Mouse (Mus musculus): ENCODE data around the gene Mrpl4. TPM values are rescaled to one million over a fixed set of nuclear protein-coding genes. Genes with fewer than 3 reads are reported as not detected.
"Not testable (repeated sequence)": the region's sequence is repeated elsewhere in the genome, so short reads cannot be mapped to it uniquely, and the experiment has no call there.

Gene Mrpl4
- total RNA-seq, 2 experiments from 2014 or later: 57.9 to 58.8 TPM

- no peak for DNase-seq (ENCODE audit: low spot score)
Observed at GRCm38 (mm10) chr9:21036666-21037065, 34.1 kb downstream of the Mrpl4 start.

GRCm38 (mm10) chr9:21037481-21037891 is 34.9 kb downstream of the Mrpl4 start:
- no peak for DNase-seq (ENCODE audit: low spot score)

- DNase-seq (ENCODE audit: low spot score): no peak
Observed at GRCm38 (mm10) chr9:21039779-21040178, 37.2 kb downstream of the Mrpl4 start.

- DNase-seq (ENCODE audit: low spot score): no peak
Observed at GRCm38 (mm10) chr9:21041308-21041707, 38.8 kb downstream of the Mrpl4 start.

GRCm38 (mm10) chr9:21043563-21043962 is 41.0 kb downstream of the Mrpl4 start:
- DNase-seq (ENCODE audit: low spot score): no peak

- DNase-seq (ENCODE audit: low spot score): not testable (repeated sequence)
Observed at GRCm38 (mm10) chr9:21044785-21045184, 42.2 kb downstream of the Mrpl4 start.

- DNase-seq (ENCODE audit: low spot score): no peak
Observed at GRCm38 (mm10) chr9:21045235-21045634, 42.7 kb downstream of the Mrpl4 start.

GRCm38 (mm10) chr9:21051578-21051977 is 49.0 kb downstream of the Mrpl4 start:
- DNase-seq (ENCODE audit: low spot score): no peak

Small RNAs within 50 kb of the gene (microRNA-seq; reads per million reads assigned to microRNA genes)
- not detected for gene Mir1900

Other genes starting within 250 kb of the Mrpl4 start
- 10 to 100 TPM; 14.4 to 15.4 TPM for gene Col5a3, start 187.7 kb upstream of the Mrpl4 start, total RNA-seq (2021)
- gene Rdh8, start 184.2 kb upstream of the Mrpl4 start, total RNA-seq (2021): 1 to 10 TPM in 1 of 2 experiments, under 1 TPM in 1; 0.48 to 1.7 TPM
- 1 to 10 TPM; 1.8 to 2.8 TPM for gene A230050P20Rik, start 134.1 kb upstream of the Mrpl4 start, total RNA-seq (2021)
- 1 to 10 TPM; 5.9 to 7.3 TPM for gene Angptl6, start 123.0 kb upstream of the Mrpl4 start, total RNA-seq (2021)
- 1 to 10 TPM; 6.6 to 6.9 TPM for gene Ppan, start 114.6 kb upstream of the Mrpl4 start, total RNA-seq (2021)
- gene Eif3g, start 104.1 kb upstream of the Mrpl4 start, total RNA-seq (2021): 100 to 1,000 TPM in 1 of 2 experiments, 10 to 100 TPM in 1; 98.6 to 100 TPM
- gene Dnmt1, start 42.9 kb upstream of the Mrpl4 start, total RNA-seq (2021): 1 to 10 TPM; 6.0 to 6.7 TPM
- 1 to 10 TPM in 1 of 2 experiments, under 1 TPM in 1; 0.68 to 1.9 TPM for gene S1pr2, start 26.0 kb upstream of the Mrpl4 start, total RNA-seq (2021)
- gene Icam1, start 13.2 kb downstream of the Mrpl4 start, total RNA-seq (2021): 1 to 10 TPM; 1.6 to 3.0 TPM
- gene Icam4, start 26.6 kb downstream of the Mrpl4 start, total RNA-seq (2021): 1 to 10 TPM; 1.4 to 2.8 TPM
- not detected for gene Icam5, start 29.3 kb downstream of the Mrpl4 start, total RNA-seq (2021)
- gene Zglp1, start 64.4 kb downstream of the Mrpl4 start, total RNA-seq (2021): not detected
- under 1 TPM; 0.17 to 0.34 TPM for gene Gm49373, start 70.4 kb downstream of the Mrpl4 start, total RNA-seq (2021)
- gene Fdx1l, start 70.9 kb downstream of the Mrpl4 start, total RNA-seq (2021): 10 to 100 TPM; 46.9 to 48.4 TPM
- gene Gm38431, start 89.3 kb downstream of the Mrpl4 start, total RNA-seq (2021): under 1 TPM; 0.43 to 0.64 TPM
- gene Raver1, start 89.3 kb downstream of the Mrpl4 start, total RNA-seq (2021): 10 to 100 TPM; 16.8 to 20.2 TPM
- gene Tyk2, start 128.5 kb downstream of the Mrpl4 start, total RNA-seq (2021): 1 to 10 TPM; 5.0 to 6.1 TPM
- 100 to 1,000 TPM; 128 to 140 TPM for gene Cdc37, start 147.2 kb downstream of the Mrpl4 start, total RNA-seq (2021)
- 10 to 100 TPM; 45.0 to 52.4 TPM for gene Pde4a, start 163.0 kb downstream of the Mrpl4 start, total RNA-seq (2021)
- gene Keap1, start 236.6 kb downstream of the Mrpl4 start, total RNA-seq (2021): 10 to 100 TPM; 50.8 to 51.5 TPM
- under 1 TPM; 0.09 to 0.12 TPM for gene S1pr5, start 245.7 kb downstream of the Mrpl4 start, total RNA-seq (2021)

Measured in gastrocnemius, adult 18-20 months (tissue).